Mouse (Mus musculus) limb, embryonic 12.5 days (tissue): Measurements from ENCODE around the gene Slc2a2. TPM values are rescaled to one million over a fixed set of nuclear protein-coding genes. Genes with fewer than 3 reads are reported as not detected.
"Not testable (repeated sequence)": the region's sequence is repeated elsewhere in the genome, so short reads cannot be mapped to it uniquely, and the experiment has no call there.

Experiments used
- ATAC-seq: fragments of 200-750 bp; cut with Nextera tagmentation; 2 replicates; pipeline ENCODE4 v1.8.0; 2017; ENCODE audit warnings: low read depth, moderate TSS enrichment; ENCODE audit not compliant: insufficient number of reproducible peaks, insufficient read depth, low FRiP score, low TSS enrichment
- H3K27ac ChIP-seq: fragments of 300-500 bp; sonication (generic); 2 replicates; pipeline ENCODE4 v1.5.1; 2016; ENCODE audit warnings: mild to moderate bottlenecking, moderate library complexity
- H3K27me3 ChIP-seq: fragments of 300-500 bp; sonication (generic); 2 replicates; pipeline ENCODE4 v1.6.1; 2016; ENCODE audit warnings: mild to moderate bottlenecking, moderate library complexity
- H3K36me3 ChIP-seq: fragments of 300-500 bp; sonication (generic); 2 replicates; pipeline ENCODE4 v1.6.1; 2016; ENCODE audit warnings: mild to moderate bottlenecking, moderate library complexity
- H3K4me1 ChIP-seq: fragments of 300-500 bp; sonication (generic); replicated peaks from 2 replicates; pipeline ENCODE4 v1.6.1; 2016
- H3K4me2 ChIP-seq: fragments of 300-500 bp; sonication (generic); 2 replicates; pipeline ENCODE4 v1.6.1; 2016; ENCODE audit warnings: mild to moderate bottlenecking, moderate library complexity
- H3K4me3 ChIP-seq: fragments of 300-500 bp; sonication (generic); replicated peaks from 2 replicates; pipeline ENCODE4 v1.5.1; 2016; ENCODE audit warnings: mild to moderate bottlenecking
- H3K9ac ChIP-seq: fragments of 300-500 bp; sonication (generic); replicated peaks from 2 replicates; pipeline ENCODE4 v1.6.1; 2016; ENCODE audit warnings: mild to moderate bottlenecking, moderate library complexity
- H3K9me3 ChIP-seq: fragments of 300-500 bp; sonication (generic); 2 replicates; pipeline ENCODE4 v1.6.1; 2016; ENCODE audit warnings: mild to moderate bottlenecking, moderate library complexity
- WGBS: fragments of 180-500 bp; shearing (Covaris S2); methylation state at CpG from one replicate; pipeline ENCODE4 v1.1.7; 2016; 5-methylcytosine and 5-hydroxymethylcytosine counted together
- polyA plus RNA-seq: library from polyadenylated mRNA; unstranded; fragments of >200 nt; fragmentation: Nextera tagmentation; extraction: Ambion mirVana; gene quantifications from 2 replicates; pipeline ENCODE4 v1.2.1, GENCODE M21; 2016

The Slc2a2 gene
- polyA plus RNA-seq, 1 experiment from 2014 or later: not detected

DNA sequence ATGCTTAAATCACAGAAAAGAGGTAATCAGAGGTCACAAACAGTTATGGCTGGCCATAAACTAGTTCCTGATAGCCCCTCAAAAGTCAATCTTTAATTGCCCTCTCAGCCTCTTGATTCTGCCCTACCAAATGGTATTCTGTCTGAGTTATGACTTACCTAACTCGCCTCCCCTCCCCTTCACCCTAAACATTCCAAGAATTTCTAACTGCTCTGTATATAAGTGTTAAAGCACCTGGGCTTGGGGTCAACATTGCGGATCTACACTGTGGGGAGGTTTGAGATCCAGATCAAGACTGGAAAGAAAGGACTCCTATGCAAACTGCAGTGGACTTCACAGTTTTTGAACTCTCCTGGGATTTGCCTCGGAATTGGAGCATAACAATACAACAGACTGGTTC lies 70.5 kb downstream of the Slc2a2 start:
- 49% methylated on average over 3 of the region's 3 CpGs for WGBS
- no peaks in the 10 kb centered on the region for H3K36me3 ChIP-seq
- no peak overlapping the region for H3K9ac ChIP-seq
- H3K4me2 ChIP-seq: no peak overlapping the region
- no peak overlapping the region for H3K4me3 ChIP-seq
- H3K9me3 ChIP-seq: 0 out of 2 replicates have a peak, but pooled peaks cover 6% of the 10 kb centered on the region
- H3K27ac ChIP-seq: no peak overlapping the region
- H3K27me3 ChIP-seq: no peaks in the 10 kb centered on the region
- no peak for ATAC-seq
- no peaks in the 10 kb centered on the region for H3K4me1 ChIP-seq

DNA sequence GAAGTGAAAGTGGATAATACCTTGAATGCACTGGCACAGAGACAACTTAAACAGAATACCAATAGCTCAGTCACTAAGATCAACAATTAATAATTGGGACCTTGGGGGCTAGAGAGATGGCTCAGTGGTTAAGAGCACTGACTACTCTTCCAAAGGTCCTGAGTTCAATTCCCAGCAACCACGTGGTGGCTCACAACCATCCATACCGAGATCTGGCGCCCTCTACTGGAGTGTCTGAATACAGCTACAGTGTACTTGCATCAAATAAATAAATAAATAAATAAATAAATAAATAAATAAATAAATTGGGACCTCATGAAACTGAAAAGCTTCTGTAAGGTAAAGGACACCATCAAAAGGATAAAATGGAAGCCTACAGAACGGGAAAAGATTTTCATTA lies 75.2 kb downstream of the Slc2a2 start:
- not testable (repeated sequence) for H3K36me3 ChIP-seq, H3K9ac ChIP-seq, H3K27ac ChIP-seq, H3K27me3 ChIP-seq, H3K4me3 ChIP-seq, H3K9me3 ChIP-seq, H3K4me1 ChIP-seq, ATAC-seq, H3K4me2 ChIP-seq
- 62% methylated on average over 4 of the region's 4 CpGs for WGBS

DNA sequence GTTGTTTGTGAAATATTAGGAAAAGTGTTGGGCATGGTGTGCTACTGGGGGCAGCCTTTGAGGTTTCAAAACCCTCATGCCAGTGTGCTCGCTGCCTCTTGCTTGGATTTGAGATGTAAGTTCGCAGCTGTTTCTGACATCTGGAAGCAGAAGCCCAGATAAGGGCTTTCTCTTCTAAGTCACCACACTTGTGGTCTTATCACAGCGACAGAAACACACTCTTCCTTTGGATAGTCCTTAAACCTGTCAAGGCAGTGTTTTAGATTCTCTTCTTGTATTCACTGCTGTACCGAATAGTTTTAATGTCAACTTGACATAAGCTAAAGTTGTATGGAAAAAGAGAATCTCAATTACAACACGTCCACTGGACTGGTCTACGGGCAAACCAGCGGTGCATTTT lies 77.7 kb downstream of the Slc2a2 start:
- no peaks in the 10 kb centered on the region for H3K36me3 ChIP-seq
- no peak overlapping the region for H3K4me3 ChIP-seq
- no peak overlapping the region for H3K9ac ChIP-seq
- 0 out of 2 replicates have a peak, but pooled peaks cover 4% of the 10 kb centered on the region for H3K9me3 ChIP-seq
- ATAC-seq: no peak
- no peak overlapping the region for H3K4me2 ChIP-seq
- WGBS: 90% methylated on average over 7 of the region's 7 CpGs
- H3K27ac ChIP-seq: no peak overlapping the region
- H3K4me1 ChIP-seq: no peaks in the 10 kb centered on the region
- H3K27me3 ChIP-seq: no peaks in the 10 kb centered on the region

DNA sequence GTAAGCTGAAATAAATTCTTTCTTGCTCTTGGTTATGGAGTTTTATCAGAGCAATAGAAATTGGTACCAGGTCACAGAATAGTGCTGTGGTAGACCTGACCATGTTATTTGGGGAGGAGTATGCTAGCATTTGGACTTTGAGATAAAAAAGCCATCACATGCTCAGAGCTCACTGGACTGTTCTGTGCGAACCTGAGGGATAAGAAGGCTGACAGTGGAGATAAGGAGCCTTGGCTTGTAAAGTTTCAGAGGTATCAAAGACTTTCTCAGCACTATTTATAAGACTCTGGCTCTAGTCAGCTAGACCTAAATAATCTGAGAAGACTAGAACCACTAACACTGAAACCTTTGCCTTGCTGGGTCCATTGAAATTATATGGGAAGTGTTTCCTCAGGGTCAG lies 78.3 kb downstream of the Slc2a2 start:
- Histone ChIP-seq H3K36me3 (no peaks in the 10 kb centered on the region), H3K27me3 (no peaks in the 10 kb centered on the region), H3K4me3 (no peak overlapping the region), H3K9me3 (0 out of 2 replicates have a peak, but pooled peaks cover 4% of the 10 kb centered on the region), H3K4me1 (no peaks in the 10 kb centered on the region; the same call in 1 of the 2 replicates), H3K27ac (no peak overlapping the region), H3K4me2 (no peak overlapping the region), H3K9ac (no peak overlapping the region)
- 74% methylated on average over 1 of the region's 1 CpGs for WGBS
- no peak for ATAC-seq

DNA sequence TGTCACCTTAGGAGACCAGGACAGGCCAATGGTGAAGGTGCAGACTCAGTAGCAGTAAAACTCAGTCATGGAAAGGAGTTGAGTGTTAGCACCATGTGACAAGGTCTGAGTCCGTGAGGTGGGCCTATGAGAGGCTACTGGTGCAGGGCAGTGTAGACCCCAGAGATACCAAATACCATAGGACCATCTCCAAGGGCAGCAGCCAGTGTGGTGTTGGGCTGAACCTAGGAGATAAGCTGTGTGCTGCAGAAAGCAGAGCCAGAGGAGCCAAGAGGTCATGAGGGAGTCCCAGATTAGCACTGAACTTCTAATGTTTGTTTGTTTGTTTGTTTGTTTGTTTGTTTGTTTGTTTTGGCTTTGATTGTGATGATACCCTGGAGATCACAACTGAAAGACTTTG lies 78.8 kb downstream of the Slc2a2 start:
- Histone ChIP-seq H3K36me3 (no peaks in the 10 kb centered on the region), H3K27ac (no peak overlapping the region), H3K27me3 (no peaks in the 10 kb centered on the region), H3K4me3 (no peak overlapping the region), H3K9ac (no peak overlapping the region), H3K9me3 (0 out of 2 replicates have a peak, but pooled peaks cover 4% of the 10 kb centered on the region), H3K4me2 (no peak overlapping the region), H3K4me1 (no peaks in the 10 kb centered on the region; the same call in 1 of the 2 replicates)
- WGBS: 91% methylated on average over 1 of the region's 1 CpGs
- ATAC-seq: no peak

GRCm38 (mm10) chr3:28780511-28780910 lies 82.8 kb downstream of the Slc2a2 start:
- peak overlapping the region; percentile 82 for H3K4me3 ChIP-seq
- WGBS: 74% methylated on average over 9 of the region's 9 CpGs
- H3K9me3 ChIP-seq: no peaks in the 10 kb centered on the region
- ATAC-seq: peak; percentile 33; the same call in 1 of the 2 replicates
- no peaks in the 10 kb centered on the region for H3K27me3 ChIP-seq
- no peak overlapping the region for H3K9ac ChIP-seq
- peaks cover 5% of the 10 kb centered on the region for H3K4me1 ChIP-seq
- no peaks in the 10 kb centered on the region for H3K36me3 ChIP-seq
- peak overlapping the region; percentile 93 for H3K4me2 ChIP-seq
- H3K27ac ChIP-seq: no peak overlapping the region

Other genes with a start within 250 kb of the Slc2a2 start
- gene Eif5a2, start 83.4 kb downstream of the Slc2a2 start, polyA plus RNA-seq: 10.7 and 12.3 TPM in 2 replicates
- gene Rpl22l1, start 107.5 kb downstream of the Slc2a2 start, polyA plus RNA-seq: 480 and 481 TPM in 2 replicates
- gene Gm1527, start 194.7 kb downstream of the Slc2a2 start, polyA plus RNA-seq: not detected in 2 replicates